Mouse (Mus musculus): Measurements from ENCODE around the gene Stambpl1. TPM values are rescaled to one million over a fixed set of nuclear protein-coding genes. Genes with fewer than 3 reads are reported as not detected.

The Stambpl1 gene
- polyA plus RNA-seq, 1 experiment, result 2.8 TPM

- Histone ChIP-seq H3K36me3 (ENCODE audit: control insufficient read depth, insufficient read depth, low read length, poor library complexity, severe bottlenecking) (no peaks in the 10 kb centered on the region), H3K4me1 (ENCODE audit: control insufficient read depth, insufficient read depth, low read length) (no peaks in the 10 kb centered on the region), H3K9me3 (replicated peaks; ENCODE audit: control insufficient read depth, insufficient read depth, low read length, poor library complexity, severe bottlenecking) (no peaks in the 10 kb centered on the region), H3K27ac (ENCODE audit: insufficient read depth, low read length) (no peak overlapping the region), H3K9ac (ENCODE audit: low read depth, poor library complexity, severe bottlenecking) (no peak overlapping the region), H3K27me3 (ENCODE audit: control insufficient read depth, insufficient read depth, low read length, poor library complexity, severe bottlenecking) (no peaks in the 10 kb centered on the region), H3K4me3 (ENCODE audit: low read depth, low read length) (no peak overlapping the region)
- no peak for TF ChIP-seq POLR2A (IDR thresholded peaks at IDR 0.05; ENCODE audit: insufficient read depth, low read length)
- no peak for TF ChIP-seq CTCF (IDR thresholded peaks at IDR 0.05; ENCODE audit: low read depth, low read length)
- no peak for TF ChIP-seq EP300 (IDR thresholded peaks at IDR 0.05; ENCODE audit: insufficient read depth, low read depth, low read length)
Measured at GRCm38 (mm10) chr19:34210841-34211240, 18.8 kb downstream of the Stambpl1 start.

- no peak overlapping the region for H3K9ac ChIP-seq (ENCODE audit: low read depth, poor library complexity, severe bottlenecking)
- H3K27ac ChIP-seq (ENCODE audit: insufficient read depth, low read length), result no peak overlapping the region
- H3K9me3 ChIP-seq (replicated peaks; ENCODE audit: control insufficient read depth, insufficient read depth, low read length, poor library complexity, severe bottlenecking), result no peaks in the 10 kb centered on the region
- H3K4me3 ChIP-seq (ENCODE audit: low read depth, low read length), result no peak overlapping the region
- no peaks in the 10 kb centered on the region for H3K4me1 ChIP-seq (ENCODE audit: control insufficient read depth, insufficient read depth, low read length)
- H3K36me3 ChIP-seq (ENCODE audit: control insufficient read depth, insufficient read depth, low read length, poor library complexity, severe bottlenecking), result no peaks in the 10 kb centered on the region
- TF ChIP-seq CTCF (IDR thresholded peaks at IDR 0.05; ENCODE audit: low read depth, low read length) (no peak), EP300 (IDR thresholded peaks at IDR 0.05; ENCODE audit: insufficient read depth, low read depth, low read length) (no peak), POLR2A (IDR thresholded peaks at IDR 0.05; ENCODE audit: insufficient read depth, low read length) (no peak)
- H3K27me3 ChIP-seq (ENCODE audit: control insufficient read depth, insufficient read depth, low read length, poor library complexity, severe bottlenecking), result no peaks in the 10 kb centered on the region
Measured at GRCm38 (mm10) chr19:34212489-34213250, 20.6 kb downstream of the Stambpl1 start.

GRCm38 (mm10) chr19:34213251-34213645, 21.2 kb downstream of the Stambpl1 start:
- Histone ChIP-seq H3K4me1 (ENCODE audit: control insufficient read depth, insufficient read depth, low read length) (no peaks in the 10 kb centered on the region), H3K4me3 (ENCODE audit: low read depth, low read length) (no peak overlapping the region), H3K27me3 (ENCODE audit: control insufficient read depth, insufficient read depth, low read length, poor library complexity, severe bottlenecking) (no peaks in the 10 kb centered on the region), H3K36me3 (ENCODE audit: control insufficient read depth, insufficient read depth, low read length, poor library complexity, severe bottlenecking) (no peaks in the 10 kb centered on the region), H3K27ac (ENCODE audit: insufficient read depth, low read length) (no peak overlapping the region), H3K9ac (ENCODE audit: low read depth, poor library complexity, severe bottlenecking) (no peak overlapping the region), H3K9me3 (replicated peaks; ENCODE audit: control insufficient read depth, insufficient read depth, low read length, poor library complexity, severe bottlenecking) (no peaks in the 10 kb centered on the region)
- no peak for TF ChIP-seq CTCF (IDR thresholded peaks at IDR 0.05; ENCODE audit: low read depth, low read length)
- no peak for TF ChIP-seq POLR2A (IDR thresholded peaks at IDR 0.05; ENCODE audit: insufficient read depth, low read length)
- TF ChIP-seq EP300 (IDR thresholded peaks at IDR 0.05; ENCODE audit: insufficient read depth, low read depth, low read length), result no peak

GRCm38 (mm10) chr19:34214136-34214535, 22.1 kb downstream of the Stambpl1 start:
- Histone ChIP-seq H3K27me3 (ENCODE audit: control insufficient read depth, insufficient read depth, low read length, poor library complexity, severe bottlenecking) (no peaks in the 10 kb centered on the region), H3K4me3 (ENCODE audit: low read depth, low read length) (no peak overlapping the region), H3K27ac (ENCODE audit: insufficient read depth, low read length) (no peak overlapping the region), H3K9ac (ENCODE audit: low read depth, poor library complexity, severe bottlenecking) (no peak overlapping the region), H3K9me3 (replicated peaks; ENCODE audit: control insufficient read depth, insufficient read depth, low read length, poor library complexity, severe bottlenecking) (no peaks in the 10 kb centered on the region), H3K36me3 (ENCODE audit: control insufficient read depth, insufficient read depth, low read length, poor library complexity, severe bottlenecking) (no peaks in the 10 kb centered on the region), H3K4me1 (ENCODE audit: control insufficient read depth, insufficient read depth, low read length) (no peaks in the 10 kb centered on the region)
- TF ChIP-seq EP300 (IDR thresholded peaks at IDR 0.05; ENCODE audit: insufficient read depth, low read depth, low read length), result no peak
- TF ChIP-seq CTCF (IDR thresholded peaks at IDR 0.05; ENCODE audit: low read depth, low read length), result no peak
- TF ChIP-seq POLR2A (IDR thresholded peaks at IDR 0.05; ENCODE audit: insufficient read depth, low read length), result no peak

- TF ChIP-seq EP300 (IDR thresholded peaks at IDR 0.05; ENCODE audit: insufficient read depth, low read depth, low read length) (no peak), POLR2A (IDR thresholded peaks at IDR 0.05; ENCODE audit: insufficient read depth, low read length) (no peak), CTCF (IDR thresholded peaks at IDR 0.05; ENCODE audit: low read depth, low read length) (no peak)
- no peak overlapping the region for H3K27ac ChIP-seq (ENCODE audit: insufficient read depth, low read length)
- H3K4me3 ChIP-seq (ENCODE audit: low read depth, low read length), result no peak overlapping the region
- H3K36me3 ChIP-seq (ENCODE audit: control insufficient read depth, insufficient read depth, low read length, poor library complexity, severe bottlenecking), result no peaks in the 10 kb centered on the region
- no peak overlapping the region for H3K9ac ChIP-seq (ENCODE audit: low read depth, poor library complexity, severe bottlenecking)
- no peaks in the 10 kb centered on the region for H3K9me3 ChIP-seq (replicated peaks; ENCODE audit: control insufficient read depth, insufficient read depth, low read length, poor library complexity, severe bottlenecking)
- no peaks in the 10 kb centered on the region for H3K4me1 ChIP-seq (ENCODE audit: control insufficient read depth, insufficient read depth, low read length)
- no peaks in the 10 kb centered on the region for H3K27me3 ChIP-seq (ENCODE audit: control insufficient read depth, insufficient read depth, low read length, poor library complexity, severe bottlenecking)
Measured at GRCm38 (mm10) chr19:34216956-34217355, 24.9 kb downstream of the Stambpl1 start.

- Histone ChIP-seq H3K9me3 (replicated peaks; ENCODE audit: control insufficient read depth, insufficient read depth, low read length, poor library complexity, severe bottlenecking) (no peaks in the 10 kb centered on the region), H3K9ac (ENCODE audit: low read depth, poor library complexity, severe bottlenecking) (no peak overlapping the region), H3K36me3 (ENCODE audit: control insufficient read depth, insufficient read depth, low read length, poor library complexity, severe bottlenecking) (no peaks in the 10 kb centered on the region), H3K4me1 (ENCODE audit: control insufficient read depth, insufficient read depth, low read length) (no peaks in the 10 kb centered on the region), H3K27me3 (ENCODE audit: control insufficient read depth, insufficient read depth, low read length, poor library complexity, severe bottlenecking) (no peaks in the 10 kb centered on the region), H3K27ac (ENCODE audit: insufficient read depth, low read length) (no peak overlapping the region), H3K4me3 (ENCODE audit: low read depth, low read length) (no peak overlapping the region)
- TF ChIP-seq EP300 (IDR thresholded peaks at IDR 0.05; ENCODE audit: insufficient read depth, low read depth, low read length), result no peak
- TF ChIP-seq POLR2A (IDR thresholded peaks at IDR 0.05; ENCODE audit: insufficient read depth, low read length), result no peak
- TF ChIP-seq CTCF (IDR thresholded peaks at IDR 0.05; ENCODE audit: low read depth, low read length), result no peak
Measured at GRCm38 (mm10) chr19:34217761-34218160, 25.7 kb downstream of the Stambpl1 start.
